Mouse (Mus musculus) olfactory bulb, adult 2 months (tissue): ENCODE results near the gene Hs3st3a1.

Experiments
- CTCF ChIP-seq: fragments of 200-500 bp; IDR thresholded peaks from 2 replicates; pipeline ENCODE4 v1.5.1; 2012; ENCODE audit warnings: low read depth, mild to moderate bottlenecking, low read length, moderate library complexity; ENCODE audit not compliant: insufficient read depth
- POLR2A ChIP-seq: fragments of 200-500 bp; IDR thresholded peaks from 2 replicates; pipeline ENCODE4 v1.6.1; 2012; ENCODE audit warnings: mild to moderate bottlenecking, low read depth, low read length, moderate library complexity; ENCODE audit not compliant: insufficient read depth

DNA sequence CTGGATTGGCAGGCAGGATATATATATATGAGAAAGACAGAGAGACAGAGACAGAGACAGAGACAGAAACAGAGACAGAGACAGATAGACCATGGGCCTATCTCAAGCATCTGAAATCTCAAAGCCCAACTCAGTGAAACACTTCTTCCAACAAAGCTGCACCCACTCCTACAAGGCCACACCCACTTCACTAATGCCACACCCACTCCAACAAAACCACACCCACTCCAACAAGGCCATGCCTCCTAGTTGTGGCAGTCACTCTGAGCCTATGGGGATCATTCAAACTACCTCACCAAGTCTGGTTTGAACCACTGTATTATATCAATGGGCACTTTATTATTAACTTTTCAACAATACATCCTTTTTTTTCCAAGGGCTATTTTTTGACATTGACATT, 35.6 kb downstream of the Hs3st3a1 start:
- TF ChIP-seq POLR2A (no peak), CTCF (no peak)
